Mouse (Mus musculus) limb, embryonic 13.5 days (tissue): ENCODE measurements around the gene Tmem270. TPM values are rescaled to one million over a fixed set of nuclear protein-coding genes. Genes with fewer than 3 reads are reported as not detected.

ENCODE experiments used
- ATAC-seq: fragments of 200-750 bp; cut with Nextera tagmentation; 2 replicates; pipeline ENCODE4 v1.8.0; 2017; ENCODE audit warnings: low read depth, moderate number of reproducible peaks, moderate TSS enrichment; ENCODE audit not compliant: low FRiP score
- H3K27ac ChIP-seq: fragments of 300-500 bp; sonication (generic); 2 replicates; pipeline ENCODE4 v1.5.1; 2015; ENCODE audit warnings: inconsistent platforms, mild to moderate bottlenecking, moderate library complexity
- H3K27me3 ChIP-seq: fragments of 300-500 bp; sonication (generic); 2 replicates; pipeline ENCODE4 v1.6.1; 2015; ENCODE audit warnings: mild to moderate bottlenecking, inconsistent platforms
- H3K36me3 ChIP-seq: fragments of 300-500 bp; sonication (generic); 2 replicates; pipeline ENCODE4 v1.6.1; 2015; ENCODE audit warnings: inconsistent platforms, mild to moderate bottlenecking, moderate library complexity
- H3K4me1 ChIP-seq: fragments of 300-500 bp; sonication (generic); 2 replicates; pipeline ENCODE4 v1.6.1; 2015; ENCODE audit warnings: inconsistent platforms
- H3K4me2 ChIP-seq: fragments of 300-500 bp; sonication (generic); replicated peaks from 2 replicates; pipeline ENCODE4 v1.6.1; 2015; ENCODE audit warnings: inconsistent platforms, mild to moderate bottlenecking, moderate library complexity
- H3K4me3 ChIP-seq: fragments of 300-500 bp; sonication (generic); 2 replicates; pipeline ENCODE4 v1.5.1; 2015; ENCODE audit warnings: moderate library complexity, mild to moderate bottlenecking, inconsistent platforms
- H3K9ac ChIP-seq: fragments of 300-500 bp; sonication (generic); 2 replicates; pipeline ENCODE4 v1.6.1; 2015; ENCODE audit warnings: mild to moderate bottlenecking, inconsistent platforms
- H3K9me3 ChIP-seq: fragments of 300-500 bp; sonication (generic); 2 replicates; pipeline ENCODE4 v1.6.1; 2016; ENCODE audit warnings: inconsistent platforms
- WGBS: fragments of 180-500 bp; shearing (Covaris S2); methylation state at CpG from one replicate; pipeline ENCODE4 v1.1.7; 2015; 5-methylcytosine and 5-hydroxymethylcytosine counted together
- polyA plus RNA-seq: library from polyadenylated mRNA; unstranded; fragments of >200 nt; fragmentation: Nextera tagmentation; extraction: Ambion mirVana; gene quantifications from 2 replicates; pipeline ENCODE4 v1.2.1, GENCODE M21; 2015

Gene Tmem270
- polyA plus RNA-seq, 1 experiment from 2014 or later, result not detected

GRCm38 (mm10) chr5:134897596-134897995 is 8.9 kb downstream of the Tmem270 start:
- Histone ChIP-seq H3K36me3 (no peaks in the 10 kb centered on the region), H3K9me3 (no peaks in the 10 kb centered on the region), H3K4me3 (no peak overlapping the region), H3K4me1 (peaks cover 48% of the 10 kb centered on the region), H3K27me3 (no peaks in the 10 kb centered on the region), H3K27ac (no peak overlapping the region), H3K4me2 (no peak overlapping the region), H3K9ac (no peak overlapping the region)
- WGBS, result 58% methylated on average over 17 of the region's 17 CpGs
- ATAC-seq, result no peak

- no peak overlapping the region for H3K4me3 ChIP-seq
- H3K9me3 ChIP-seq, result no peaks in the 10 kb centered on the region
- H3K4me2 ChIP-seq, result no peak overlapping the region
- no peaks in the 10 kb centered on the region for H3K36me3 ChIP-seq
- no peaks in the 10 kb centered on the region for H3K27me3 ChIP-seq
- no peak overlapping the region for H3K9ac ChIP-seq
- 71% methylated on average over 8 of the region's 8 CpGs for WGBS
- no peak overlapping the region for H3K27ac ChIP-seq
- H3K4me1 ChIP-seq, result peaks cover 48% of the 10 kb centered on the region
- no peak for ATAC-seq
These were observed 9.6 kb downstream of the Tmem270 start for GRCm38 (mm10) chr5:134896965-134897364.

GRCm38 (mm10) chr5:134895291-134895690 is 11.2 kb downstream of the Tmem270 start:
- Histone ChIP-seq H3K4me1 (peaks cover 37% of the 10 kb centered on the region), H3K27ac (peak overlapping the region; percentile 35)

GRCm38 (mm10) chr5:134892717-134893116 is 13.8 kb downstream of the Tmem270 start:
- H3K4me3 ChIP-seq, result no peak overlapping the region
- H3K9me3 ChIP-seq, result no peaks in the 10 kb centered on the region
- no peak overlapping the region for H3K4me2 ChIP-seq
- peaks cover 31% of the 10 kb centered on the region for H3K4me1 ChIP-seq
- no peak overlapping the region for H3K9ac ChIP-seq
- no peak overlapping the region for H3K27ac ChIP-seq
- no peaks in the 10 kb centered on the region for H3K36me3 ChIP-seq
- 79% methylated on average over 5 of the region's 5 CpGs for WGBS
- ATAC-seq, result no peak
- no peaks in the 10 kb centered on the region for H3K27me3 ChIP-seq

More at GRCm38 (mm10) chr5:134895291-134895690, 11.2 kb downstream of the Tmem270 start:
- H3K4me2 ChIP-seq, result no peak overlapping the region; the same call in 1 of the 2 replicates
- peak; percentile 77; the same call in 1 of the 2 replicates for ATAC-seq
- H3K9ac ChIP-seq, result no peak overlapping the region
- WGBS, result 14% methylated on average over 8 of the region's 8 CpGs
- H3K36me3 ChIP-seq, result no peaks in the 10 kb centered on the region
- no peaks in the 10 kb centered on the region for H3K9me3 ChIP-seq
- no peaks in the 10 kb centered on the region for H3K27me3 ChIP-seq
- no peak overlapping the region for H3K4me3 ChIP-seq

GRCm38 (mm10) chr5:134891552-134891951 is 15.0 kb downstream of the Tmem270 start:
- Histone ChIP-seq H3K4me3 (no peak overlapping the region), H3K9me3 (no peaks in the 10 kb centered on the region), H3K4me1 (peaks cover 19% of the 10 kb centered on the region), H3K27ac (no peak overlapping the region), H3K27me3 (no peaks in the 10 kb centered on the region), H3K4me2 (no peak overlapping the region), H3K36me3 (no peaks in the 10 kb centered on the region), H3K9ac (no peak overlapping the region)
- no peak for ATAC-seq
- WGBS, result 78% methylated on average over 8 of the region's 8 CpGs

- no peaks in the 10 kb centered on the region for H3K9me3 ChIP-seq
- no peak overlapping the region for H3K27ac ChIP-seq
- no peak overlapping the region for H3K4me3 ChIP-seq
- H3K4me2 ChIP-seq, result no peak overlapping the region
- no peak for ATAC-seq
- no peaks in the 10 kb centered on the region for H3K27me3 ChIP-seq
- peaks cover 10% of the 10 kb centered on the region for H3K4me1 ChIP-seq
- peak overlapping the region; percentile 39; the same call in 1 of the 2 replicates for H3K9ac ChIP-seq
- 66% methylated on average over 6 of the region's 6 CpGs for WGBS
- no peaks in the 10 kb centered on the region for H3K36me3 ChIP-seq
These were observed 15.9 kb downstream of the Tmem270 start for GRCm38 (mm10) chr5:134890601-134891054.

- no peak for ATAC-seq
These were observed 18.0 kb downstream of the Tmem270 start for GRCm38 (mm10) chr5:134888505-134888904.

GRCm38 (mm10) chr5:134887447-134888335 is 18.8 kb downstream of the Tmem270 start:
- H3K4me2 ChIP-seq, result no peak overlapping the region
- no peaks in the 10 kb centered on the region for H3K9me3 ChIP-seq
- no peaks in the 10 kb centered on the region for H3K36me3 ChIP-seq
- no peak overlapping the region for H3K4me3 ChIP-seq
- ATAC-seq, result no peak
- 63% methylated on average over 18 of the region's 18 CpGs for WGBS
- no peaks in the 10 kb centered on the region for H3K27me3 ChIP-seq
- no peaks in the 10 kb centered on the region; the same call in 1 of the 2 replicates for H3K4me1 ChIP-seq
- H3K27ac ChIP-seq, result no peak overlapping the region
- no peak overlapping the region for H3K9ac ChIP-seq

More at GRCm38 (mm10) chr5:134888505-134888904, 18.0 kb downstream of the Tmem270 start:
- Histone ChIP-seq H3K4me3 (no peak overlapping the region), H3K36me3 (no peaks in the 10 kb centered on the region), H3K4me2 (no peak overlapping the region), H3K9me3 (no peaks in the 10 kb centered on the region), H3K27ac (no peak overlapping the region), H3K4me1 (no peaks in the 10 kb centered on the region; the same call in 1 of the 2 replicates), H3K27me3 (no peaks in the 10 kb centered on the region), H3K9ac (no peak overlapping the region)
- 85% methylated on average over 7 of the region's 7 CpGs for WGBS

GRCm38 (mm10) chr5:134883077-134883476 is 23.5 kb downstream of the Tmem270 start:
- Histone ChIP-seq H3K36me3 (no peaks in the 10 kb centered on the region), H3K27ac (no peak overlapping the region), H3K27me3 (no peaks in the 10 kb centered on the region), H3K4me2 (no peak overlapping the region), H3K4me1 (no peaks in the 10 kb centered on the region), H3K9ac (no peak overlapping the region), H3K9me3 (peaks cover 5% of the 10 kb centered on the region; the same call in 1 of the 2 replicates), H3K4me3 (no peak overlapping the region)
- ATAC-seq, result no peak
- WGBS, result 61% methylated on average over 3 of the region's 3 CpGs

GRCm38 (mm10) chr5:134876801-134877200 is 29.7 kb downstream of the Tmem270 start:
- no peak for ATAC-seq
- Histone ChIP-seq H3K27me3 (no peaks in the 10 kb centered on the region), H3K4me1 (peaks cover 21% of the 10 kb centered on the region), H3K4me2 (no peak overlapping the region), H3K9me3 (peaks cover 5% of the 10 kb centered on the region; the same call in 1 of the 2 replicates), H3K27ac (no peak overlapping the region), H3K36me3 (no peaks in the 10 kb centered on the region), H3K9ac (no peak overlapping the region), H3K4me3 (no peak overlapping the region)
- WGBS, result 78% methylated on average over 10 of the region's 10 CpGs

- no peak overlapping the region for H3K4me2 ChIP-seq
- H3K4me1 ChIP-seq, result peaks cover 21% of the 10 kb centered on the region
- no peaks in the 10 kb centered on the region for H3K36me3 ChIP-seq
- no peak overlapping the region for H3K4me3 ChIP-seq
- H3K27ac ChIP-seq, result no peak overlapping the region
- no peak for ATAC-seq
- H3K27me3 ChIP-seq, result no peaks in the 10 kb centered on the region
- no peaks in the 10 kb centered on the region for H3K9me3 ChIP-seq
- H3K9ac ChIP-seq, result no peak overlapping the region
- 88% methylated on average over 5 of the region's 5 CpGs for WGBS
These were observed 31.3 kb downstream of the Tmem270 start for GRCm38 (mm10) chr5:134875245-134875644.
